Mouse (Mus musculus) right cerebral cortex, postnatal 4 days (tissue): ENCODE data around the gene Rab7b.
A peak's percentile ranks its signal among the peaks of the same experiment; 100 is the strongest.

ENCODE experiments used
- DNase-seq: peaks from one replicate; pipeline ENCODE4 v3.0.0-alpha.2; 2022

Rab7b gene

DNA sequence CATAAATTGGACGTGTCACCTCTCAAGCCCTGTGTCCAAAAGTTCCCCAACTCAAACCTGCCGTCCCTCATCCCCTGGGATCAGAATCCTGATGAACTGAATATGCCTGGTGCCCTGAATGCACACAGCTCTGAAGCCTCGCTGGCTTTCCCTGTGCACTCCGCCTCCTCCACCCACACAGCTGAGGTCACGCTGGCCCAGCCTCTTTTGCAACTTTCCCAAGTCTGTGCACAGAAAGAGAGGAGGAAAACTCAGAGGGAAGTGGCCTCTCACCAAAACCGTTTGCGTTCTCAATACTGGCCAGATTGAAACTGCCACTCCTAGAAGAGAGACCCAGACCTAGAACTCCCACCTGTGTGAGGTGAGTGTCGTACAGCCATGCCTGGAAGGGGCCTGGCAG, at the start of gene Rab7b:
Gene Rab7b (plus strand): TSS at position 221 of the 400 bp plus-strand sequence.
- DNase-seq, result no peak

DNA sequence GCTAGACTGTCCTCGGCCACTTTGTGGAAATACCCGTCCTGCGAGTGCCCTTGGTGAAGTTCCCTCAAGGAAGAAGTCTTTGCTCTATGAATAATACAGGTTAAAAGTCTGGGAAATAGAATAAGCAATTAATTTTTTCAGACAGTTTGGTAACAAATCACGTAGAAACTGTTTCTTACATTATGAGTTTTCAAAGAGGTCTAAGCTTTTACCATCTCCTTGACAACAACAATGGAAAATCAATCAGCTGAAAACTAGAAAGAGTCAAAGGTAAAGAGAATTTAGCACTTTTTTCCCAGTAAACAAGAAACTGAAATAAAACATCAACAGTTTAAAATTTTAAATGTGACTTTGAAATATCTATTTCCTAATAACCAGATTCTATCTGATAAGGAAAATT, 48.4 kb upstream of the Rab7b start:
- DNase-seq, result no peak

DNA sequence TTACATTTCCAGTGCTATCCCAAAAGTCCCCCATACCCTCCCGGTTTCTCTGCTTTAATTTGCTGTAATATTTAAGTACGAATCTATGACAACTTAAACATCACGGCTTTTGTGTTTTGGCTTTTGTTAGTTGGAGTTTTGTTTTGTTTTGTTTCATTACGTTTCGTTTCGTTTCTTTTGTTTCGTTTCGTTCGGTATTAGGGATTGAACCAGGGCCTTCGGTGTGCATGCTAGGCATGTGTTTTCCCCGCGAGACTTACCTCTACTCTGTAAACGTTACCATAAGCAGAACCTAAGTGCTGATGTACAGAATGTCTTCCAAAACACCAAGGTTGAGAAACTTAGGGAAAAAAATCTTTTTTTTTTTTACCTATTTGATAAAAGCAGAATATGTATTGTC, 46.9 kb upstream of the Rab7b start:
- DNase-seq, result no peak

DNA sequence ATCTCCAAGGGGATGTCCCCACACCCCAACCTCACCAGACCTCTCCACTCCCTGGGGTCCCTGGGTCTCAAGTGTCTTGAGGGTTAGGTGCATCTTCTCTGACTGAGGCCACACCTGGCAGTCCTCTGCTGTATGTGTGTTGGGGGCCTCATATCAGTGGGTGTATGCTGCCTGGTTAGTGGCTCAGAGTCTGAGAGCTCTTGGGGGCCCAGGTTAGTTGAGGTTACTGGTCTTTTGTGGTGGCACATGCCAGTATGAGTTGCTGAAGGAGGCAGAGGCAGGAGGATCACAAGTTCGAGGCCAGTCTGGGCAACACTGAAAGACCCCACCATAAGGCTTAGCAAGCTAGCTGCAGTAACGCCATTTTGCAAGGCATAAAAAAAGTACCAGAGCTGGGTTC, 46.2 kb upstream of the Rab7b start:
- DNase-seq, result no peak

DNA sequence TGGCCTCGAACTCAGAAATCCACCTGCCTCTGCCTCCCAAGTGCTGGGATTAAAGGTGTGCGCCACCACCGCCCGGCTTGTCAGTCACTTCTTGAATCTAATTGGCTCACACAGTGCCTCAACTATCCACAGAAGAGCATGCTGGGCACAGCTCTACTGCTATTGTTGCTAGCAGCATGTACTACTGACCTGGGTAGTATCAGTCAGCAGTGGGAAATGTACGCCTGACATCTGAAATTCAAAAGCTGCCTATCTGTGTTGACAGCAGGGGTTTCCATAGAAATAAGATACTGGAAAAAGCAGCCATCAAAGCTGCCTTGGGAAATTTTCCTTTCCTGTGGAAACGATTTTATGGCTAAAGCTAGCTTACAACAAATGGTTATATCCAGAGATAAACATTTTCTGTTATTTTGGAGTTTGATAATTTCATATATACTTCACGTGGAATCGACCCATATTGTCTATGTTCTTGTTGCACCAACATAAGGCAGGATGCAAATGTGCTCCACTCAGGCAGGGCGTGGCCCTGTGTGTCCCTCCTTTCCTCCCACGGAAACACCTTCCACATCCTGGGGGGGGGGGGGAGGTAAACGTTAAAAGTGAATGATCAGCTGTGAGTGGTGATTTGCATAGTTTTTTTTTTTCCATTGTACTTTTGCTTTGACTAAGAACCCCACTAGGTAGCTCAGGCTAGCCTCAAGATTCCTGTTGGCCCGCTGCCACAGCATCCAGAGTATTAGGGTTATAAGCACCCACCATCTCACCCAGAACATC, 35.6 kb upstream of the Rab7b start:
- no peak for DNase-seq

DNA sequence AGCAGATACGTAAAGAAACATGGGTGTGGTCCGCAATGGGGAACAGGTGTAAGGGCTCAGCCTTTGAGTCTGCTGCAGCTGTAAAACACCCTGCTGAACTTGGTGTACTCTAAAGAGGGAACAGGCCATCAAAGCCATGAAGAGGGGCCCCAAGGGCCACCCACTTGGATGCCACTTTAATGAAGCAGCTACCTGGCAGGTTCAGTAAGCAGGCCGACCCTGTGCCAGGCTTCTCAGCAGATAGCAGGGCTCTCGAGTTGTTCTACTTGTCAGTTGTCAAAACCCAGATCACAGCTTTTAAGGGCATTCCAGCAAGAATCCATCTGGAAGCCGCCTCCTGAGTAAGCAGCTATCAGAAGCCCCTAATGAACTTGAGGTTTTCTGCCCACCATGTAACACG, 32.9 kb upstream of the Rab7b start:
- no peak for DNase-seq

DNA sequence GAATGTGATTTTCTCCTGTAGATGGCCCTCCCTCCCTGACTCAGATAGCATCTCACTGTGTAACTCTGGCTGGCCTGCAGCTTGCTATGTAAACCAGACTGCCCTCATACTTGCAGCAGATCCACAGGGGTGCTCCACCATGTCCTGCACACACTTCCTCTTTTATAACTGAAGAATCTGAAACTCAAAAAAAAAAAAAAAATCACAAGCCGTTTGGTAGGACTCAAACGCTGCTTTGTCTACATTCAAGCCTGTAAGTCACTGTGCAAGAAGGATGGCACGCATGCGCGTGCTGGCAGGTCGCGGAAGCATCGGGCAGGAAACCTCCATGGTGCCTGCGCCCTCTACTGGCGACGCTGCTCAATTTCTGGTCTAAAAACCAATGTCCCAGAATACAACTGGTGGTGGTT, 30.5 kb upstream of the Rab7b start:
- DNase-seq, result peak; percentile 96

DNA sequence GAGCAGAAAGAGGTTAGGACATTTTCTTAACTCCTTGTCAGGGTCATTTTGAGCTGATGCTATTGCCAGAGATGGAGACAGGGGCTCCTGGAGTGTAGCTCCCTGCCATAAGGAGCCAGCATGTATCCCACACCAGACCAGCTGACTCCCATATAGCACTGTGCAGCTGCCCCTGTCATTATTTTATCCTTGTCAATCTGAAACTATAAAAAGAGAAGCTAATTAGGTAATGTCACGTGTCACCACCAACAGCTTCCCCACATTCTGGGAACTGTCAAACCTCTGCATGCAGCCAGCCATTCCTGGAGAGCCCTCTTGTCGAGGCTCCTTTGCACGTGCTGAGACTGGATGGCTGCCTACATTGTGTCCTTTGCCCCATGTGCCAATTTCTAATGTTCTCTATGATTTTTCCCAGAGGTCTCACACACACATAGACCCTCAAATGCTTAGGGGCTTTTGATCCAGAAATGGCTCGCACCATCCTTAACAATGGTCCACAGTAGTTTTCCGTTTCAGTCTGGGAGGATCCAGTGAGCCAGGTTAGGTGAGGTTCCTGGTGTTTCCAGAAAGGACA, 28.9 kb upstream of the Rab7b start:
- DNase-seq, result no peak

DNA sequence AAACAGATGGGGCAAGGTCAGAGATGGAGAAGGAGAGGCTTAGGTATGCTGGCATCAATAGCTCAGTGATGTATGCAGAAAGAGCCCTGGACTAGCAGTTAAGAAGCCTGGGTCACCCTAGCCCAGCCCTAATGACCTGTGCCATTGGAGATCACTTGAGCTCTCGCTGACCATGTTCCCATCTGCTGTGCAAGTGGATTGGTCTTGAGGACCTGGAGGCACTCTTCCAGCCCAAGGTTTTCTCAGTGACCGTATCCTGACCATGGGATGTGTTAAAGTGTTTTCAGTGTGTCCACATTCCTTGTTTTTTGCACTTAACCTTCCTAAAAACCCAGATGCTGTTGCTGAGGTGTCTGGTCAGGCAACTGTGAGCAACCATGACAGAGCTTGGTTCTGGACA, 28.2 kb upstream of the Rab7b start:
- no peak for DNase-seq

DNA sequence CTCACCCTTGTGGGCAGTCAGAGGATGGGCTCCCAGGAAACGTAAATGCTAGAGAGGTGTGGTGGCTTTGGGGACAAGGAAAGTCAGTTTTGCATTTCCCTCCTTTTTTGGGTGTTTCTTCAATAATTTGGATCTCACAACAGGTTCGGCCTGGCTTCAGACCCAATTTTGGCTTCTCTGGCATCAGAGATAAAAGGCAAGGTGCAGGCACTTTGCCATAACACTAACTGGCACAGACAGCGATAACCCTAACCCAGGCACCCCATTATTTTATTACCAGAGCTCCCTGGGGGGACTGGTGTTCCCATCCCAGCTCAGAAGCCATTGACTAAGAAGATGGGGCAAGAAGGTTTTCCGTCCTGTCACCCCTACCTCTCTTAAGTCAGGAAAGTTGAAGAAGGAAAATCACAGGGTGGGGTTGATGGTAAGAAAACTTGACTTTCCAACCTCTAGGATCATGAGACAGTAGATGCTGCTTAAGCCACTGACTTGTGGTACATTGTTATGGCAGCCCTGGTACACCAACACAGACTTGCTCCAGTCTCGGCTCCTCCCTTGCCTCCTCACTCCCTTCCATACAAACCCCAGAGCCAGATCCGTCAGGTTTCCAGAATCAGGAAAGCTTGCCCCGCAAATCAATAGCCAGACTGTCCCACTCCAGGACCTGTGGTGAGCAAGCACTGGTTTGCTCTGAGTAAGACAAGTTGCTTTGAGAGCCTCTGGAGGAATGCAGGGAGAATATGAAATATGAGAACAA, 27.6 kb upstream of the Rab7b start:
- no peak for DNase-seq

DNA sequence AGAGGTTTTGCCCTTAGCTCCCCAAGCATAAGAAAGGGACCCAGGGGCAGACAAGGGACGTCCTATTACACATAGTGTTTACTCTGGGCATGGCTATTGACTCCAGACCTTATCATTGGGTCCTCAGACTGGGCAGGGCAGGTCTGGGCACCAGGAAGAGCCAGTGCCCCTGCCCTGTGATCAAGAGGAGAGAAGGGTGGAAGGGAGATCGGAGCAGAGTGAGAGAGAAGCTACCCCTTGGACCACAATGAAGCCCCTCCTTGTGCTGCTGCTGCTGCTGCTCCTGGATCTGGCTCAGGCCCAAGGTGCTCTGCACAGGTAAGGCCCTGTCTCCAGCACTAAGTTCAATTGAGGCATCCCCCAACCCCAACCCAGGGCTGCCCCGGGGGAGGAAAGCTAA, 26.7 kb upstream of the Rab7b start:
- DNase-seq, result no peak

DNA sequence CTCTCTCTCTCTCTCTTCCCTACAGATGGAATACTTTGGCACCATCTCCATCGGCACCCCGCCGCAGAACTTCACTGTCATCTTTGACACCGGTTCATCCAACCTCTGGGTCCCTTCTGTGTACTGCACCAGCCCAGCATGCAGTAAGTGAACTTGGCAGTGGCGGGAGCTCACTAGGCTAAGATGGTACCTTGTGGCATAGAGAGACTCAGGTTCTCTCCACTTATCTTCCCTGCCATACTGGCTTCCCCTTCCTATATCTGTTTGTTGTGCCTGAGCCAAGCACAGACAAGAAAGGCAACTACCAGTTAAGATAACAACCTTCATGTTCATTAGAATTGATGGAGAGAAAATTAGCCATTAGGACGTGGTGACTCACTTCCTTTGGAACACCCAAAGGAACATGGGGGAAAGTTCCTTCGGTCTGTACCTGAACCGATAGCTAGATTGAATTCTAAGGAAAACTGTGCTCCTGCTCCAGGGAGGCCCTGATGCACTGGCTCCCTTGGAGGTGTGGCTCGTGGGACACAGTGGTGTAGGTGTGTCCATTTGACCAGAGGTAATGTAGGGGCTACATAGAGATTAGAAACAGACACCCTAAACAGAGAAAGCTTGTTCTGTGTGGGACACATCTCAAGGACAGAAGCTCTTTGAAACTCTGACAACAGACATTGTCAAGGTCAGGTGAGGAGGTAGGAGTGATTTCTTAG, 25.1 kb upstream of the Rab7b start:
- no peak for DNase-seq

DNA sequence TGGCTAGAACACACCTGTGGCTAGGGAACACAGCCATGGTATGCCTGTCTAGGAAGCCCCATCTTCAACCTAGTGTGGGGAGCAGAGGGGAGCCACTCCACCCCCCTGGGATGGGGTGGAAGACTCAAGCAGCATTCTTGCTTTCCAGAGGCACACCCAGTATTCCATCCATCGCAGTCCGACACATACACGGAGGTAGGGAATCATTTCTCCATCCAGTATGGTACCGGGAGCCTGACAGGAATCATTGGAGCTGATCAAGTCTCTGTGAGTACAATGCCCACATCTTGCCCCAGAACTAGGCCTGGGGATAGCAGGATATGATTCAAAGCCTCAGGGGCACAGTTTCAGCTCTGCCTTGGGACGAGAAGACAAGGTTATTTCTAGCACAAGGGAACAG, 24.4 kb upstream of the Rab7b start:
- no peak for DNase-seq

DNA sequence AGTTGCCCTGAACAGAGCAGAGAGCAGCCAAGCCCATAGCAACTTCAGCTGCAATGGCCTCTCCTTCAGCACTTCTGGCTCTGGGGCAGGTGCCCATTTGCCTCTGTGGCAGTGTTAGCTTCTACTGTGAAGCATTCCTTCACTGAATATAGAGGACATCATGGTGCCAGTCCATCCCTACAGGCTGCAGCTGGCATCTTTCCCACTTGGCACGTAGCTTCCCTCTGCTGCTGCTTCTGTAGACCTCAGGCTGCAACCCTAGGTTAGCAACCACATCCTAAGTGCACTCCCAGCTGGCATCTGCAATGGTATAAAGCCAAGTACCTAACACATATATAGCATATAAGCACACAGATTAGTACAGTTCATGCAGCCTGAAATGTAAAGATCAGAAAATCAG, 22.6 kb upstream of the Rab7b start:
- no peak for DNase-seq

DNA sequence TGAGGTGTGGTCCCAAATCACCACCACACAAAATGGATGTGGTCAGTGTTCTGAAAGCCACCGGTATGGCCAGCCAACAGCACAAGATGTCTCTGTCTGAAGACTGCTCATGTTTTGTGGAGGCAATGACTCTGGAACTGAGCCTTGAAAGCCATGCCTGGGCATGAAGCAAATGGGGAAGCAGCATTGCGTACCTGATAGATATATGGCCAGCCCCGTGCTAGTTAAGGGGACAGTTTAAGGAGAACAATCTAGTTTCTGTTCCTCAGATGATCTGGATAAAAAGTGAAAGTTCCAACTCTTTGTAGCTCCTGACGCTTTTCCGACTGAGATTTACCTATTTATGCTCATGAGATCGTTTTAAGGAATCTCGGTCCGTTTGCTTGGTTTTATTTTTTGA, 17.4 kb upstream of the Rab7b start:
- DNase-seq, result no peak

DNA sequence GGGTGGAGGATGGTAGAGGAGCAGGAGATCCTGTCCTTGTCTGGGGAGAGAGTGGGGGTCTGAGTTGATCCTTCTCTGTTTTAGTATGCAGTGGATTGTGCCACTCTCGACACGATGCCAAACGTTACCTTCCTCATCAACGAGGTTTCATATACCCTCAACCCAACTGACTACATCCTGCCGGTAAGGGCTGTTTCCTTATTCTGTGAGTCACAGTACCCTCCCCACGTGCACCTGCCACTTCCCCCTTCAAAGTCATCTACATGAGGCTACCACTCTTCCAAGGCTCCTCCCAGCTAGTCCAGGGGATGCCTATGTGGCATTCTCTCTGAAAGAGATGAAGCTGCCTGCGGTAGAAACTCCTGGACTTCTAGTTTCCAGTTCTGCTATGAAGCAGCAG, 16.1 kb upstream of the Rab7b start:
- DNase-seq, result no peak

DNA sequence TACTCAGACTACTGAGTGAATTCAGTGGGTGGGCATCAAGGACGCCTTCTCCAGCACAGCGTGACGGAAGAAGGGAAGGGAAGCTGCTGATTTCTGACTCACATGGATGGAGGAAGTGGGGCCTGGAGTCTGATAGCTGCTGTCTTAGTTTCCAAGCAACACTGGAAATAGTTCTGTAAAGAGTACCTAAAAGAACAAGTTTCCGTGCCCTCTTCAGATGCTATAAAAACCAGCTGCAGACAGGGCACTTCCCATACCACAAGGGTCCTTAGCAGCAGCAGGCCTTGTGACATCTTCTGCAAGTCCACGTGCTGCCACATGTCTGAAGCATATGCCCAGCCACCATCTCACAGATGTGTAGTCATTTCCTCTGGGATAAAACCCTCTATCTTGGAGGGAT, 8.9 kb upstream of the Rab7b start:
- DNase-seq, result no peak

DNA sequence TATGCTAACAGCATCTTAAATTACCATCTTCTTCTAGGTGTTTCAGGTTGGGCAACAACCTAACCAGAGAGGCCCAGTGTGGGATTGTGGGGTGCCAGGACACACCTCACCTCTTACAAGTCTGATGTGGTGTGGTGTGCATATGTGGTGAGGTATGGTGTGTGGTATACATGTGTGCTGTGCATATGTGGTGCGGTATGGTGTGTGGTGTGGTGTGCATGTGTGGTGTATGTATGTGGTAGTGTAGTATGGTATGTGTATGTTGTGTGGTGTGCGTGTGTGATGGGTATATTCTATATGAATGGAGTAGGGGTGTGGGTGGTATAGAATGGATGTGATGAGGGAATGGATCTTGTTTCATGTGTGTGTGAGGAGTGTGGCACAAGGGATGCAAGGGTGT, 756 bp upstream of the Rab7b start:
- no peak for DNase-seq

DNA sequence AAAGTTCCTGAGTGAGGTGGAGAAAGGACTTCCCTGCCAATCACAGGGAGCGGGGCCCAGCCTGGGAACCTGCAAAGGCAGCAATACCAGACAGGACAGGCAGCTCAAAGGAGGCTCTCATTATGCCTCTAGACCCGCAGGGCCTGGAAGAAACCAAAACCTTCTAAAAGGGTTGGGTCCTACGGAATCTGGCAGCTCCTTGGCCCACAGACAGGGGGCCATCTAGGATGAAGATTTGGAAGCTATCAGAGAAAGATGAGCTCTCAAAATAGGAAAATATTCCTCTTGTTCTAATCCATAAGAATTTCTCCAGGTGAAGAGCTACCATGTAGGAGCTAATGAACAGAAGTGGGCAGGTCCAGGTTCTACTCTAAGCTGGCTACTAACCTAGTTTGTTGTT, 521 bp downstream of the Rab7b start:
- DNase-seq, result no peak

DNA sequence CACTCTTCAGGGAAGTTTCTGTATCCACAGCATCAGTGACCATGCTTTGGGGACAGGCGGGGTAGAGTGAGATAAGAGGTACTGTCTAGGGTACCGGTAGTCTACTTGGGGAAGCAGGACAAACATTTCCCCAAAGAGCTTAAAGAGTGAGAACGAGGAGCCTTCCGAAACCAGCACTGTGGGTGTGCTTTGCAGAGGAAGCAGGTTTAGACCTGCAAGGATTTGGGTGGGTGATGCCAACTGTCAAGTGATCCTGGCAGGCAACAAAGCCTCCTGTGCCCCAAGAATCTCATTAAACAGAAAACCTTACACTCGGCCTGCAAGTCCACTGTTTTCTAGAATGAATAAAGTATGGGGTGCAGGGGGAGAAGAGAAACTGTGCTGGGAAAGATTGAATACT, 1.4 kb downstream of the Rab7b start:
- no peak for DNase-seq

DNA sequence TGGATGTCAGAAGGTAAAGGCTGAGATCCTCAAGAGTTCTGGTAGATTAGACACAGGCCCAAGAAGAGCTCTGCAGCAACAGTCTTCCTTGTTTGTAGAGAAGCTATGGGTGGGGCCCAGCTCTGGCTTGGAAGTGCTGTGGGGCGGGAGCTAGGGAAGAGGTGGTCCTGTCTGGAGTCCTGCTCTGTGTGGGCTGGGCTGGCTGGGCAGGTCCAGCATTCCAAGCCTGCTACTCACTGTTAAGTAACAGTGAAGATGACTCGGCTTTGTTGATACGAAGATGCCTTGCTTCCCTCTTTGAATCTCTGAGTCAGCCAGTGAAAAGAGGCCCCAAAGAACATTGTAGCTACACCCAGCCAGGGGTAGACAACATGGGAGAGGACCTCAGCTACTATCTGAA, 1.9 kb downstream of the Rab7b start:
- no peak for DNase-seq

DNA sequence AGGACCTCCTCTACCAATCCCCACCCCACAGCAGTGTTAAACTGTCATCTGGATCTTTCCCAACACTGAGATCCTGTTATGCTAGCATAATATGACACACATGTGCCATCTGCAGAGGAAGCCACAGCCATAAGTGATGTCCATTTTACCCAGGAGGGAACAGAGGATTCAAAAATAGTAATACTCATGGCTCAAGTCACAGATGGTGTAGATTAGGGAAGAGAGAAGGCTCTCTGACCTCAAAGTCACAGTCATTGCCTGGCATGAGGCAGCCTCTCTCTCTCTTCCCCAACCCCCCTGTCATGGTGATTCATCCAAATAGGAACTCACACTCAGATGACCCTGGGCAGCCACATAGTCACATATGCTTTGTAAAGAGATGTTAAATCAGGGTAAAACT, 2.9 kb downstream of the Rab7b start:
- no peak for DNase-seq

DNA sequence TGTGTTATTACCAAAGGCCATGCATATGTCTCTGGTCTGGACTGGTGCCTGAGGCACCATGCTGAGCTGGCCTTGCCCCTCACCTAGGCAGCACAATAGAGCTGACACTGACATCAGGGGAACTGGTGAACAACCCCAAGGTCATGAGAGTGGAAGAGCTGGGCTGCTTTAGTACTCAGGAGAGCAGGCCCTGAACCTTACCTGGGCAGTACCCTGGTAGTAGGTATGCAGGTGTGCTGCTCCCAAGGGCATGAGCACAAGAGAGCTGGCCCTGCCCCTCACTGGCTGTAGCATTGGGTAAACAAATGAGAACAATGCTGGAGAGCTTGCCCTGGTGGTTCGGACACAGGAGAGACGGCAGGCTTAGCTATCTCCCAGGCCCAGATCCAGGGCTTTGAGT, 6.8 kb downstream of the Rab7b start:
- DNase-seq, result no peak

DNA sequence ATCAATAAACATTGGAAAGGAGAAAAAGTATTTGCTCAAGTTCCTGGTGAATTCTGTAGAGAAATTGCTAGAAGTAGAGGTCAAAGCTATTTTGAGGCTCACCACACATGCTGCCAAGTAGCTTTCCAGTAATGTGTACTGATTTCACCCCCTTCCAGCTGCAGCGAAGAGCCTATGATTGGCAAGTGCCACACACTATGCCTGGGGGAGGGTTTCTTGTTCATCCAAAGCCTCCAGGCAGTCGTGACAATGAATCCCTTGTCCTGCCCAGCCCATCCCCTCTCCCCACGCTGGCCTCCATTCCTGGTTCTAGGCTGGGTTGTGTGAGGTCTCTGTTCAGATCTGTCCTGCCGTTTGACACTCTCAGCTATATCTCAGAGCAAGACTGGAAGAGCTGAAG, 7.8 kb downstream of the Rab7b start:
- DNase-seq, result no peak
